Mouse (Mus musculus) liver, embryonic 16.5 days (tissue): ENCODE measurements around the gene Adal. TPM values are rescaled to one million over a fixed set of nuclear protein-coding genes. Genes with fewer than 3 reads are reported as not detected.
A peak's percentile ranks its signal among the peaks of the same experiment; 100 is the strongest.

ENCODE experiments used
- ATAC-seq: fragments of 200-750 bp; cut with Nextera tagmentation; 2 replicates; pipeline ENCODE4 v1.8.0; 2017; ENCODE audit warnings: low read depth, mild to moderate bottlenecking, moderate number of reproducible peaks, moderate library complexity
- H3K27ac ChIP-seq: fragments of 300-500 bp; sonication (generic); 2 replicates; pipeline ENCODE4 v1.5.1; 2014; ENCODE audit warnings: mild to moderate bottlenecking, low read length
- H3K27me3 ChIP-seq: fragments of 300-500 bp; sonication (generic); 2 replicates; pipeline ENCODE4 v1.6.1; 2014; ENCODE audit warnings: low read depth, low read length, mixed read lengths; ENCODE audit not compliant: control insufficient read depth, insufficient read depth
- H3K36me3 ChIP-seq: fragments of 300-500 bp; sonication (generic); 2 replicates; pipeline ENCODE4 v1.6.1; 2014; ENCODE audit warnings: mild to moderate bottlenecking; ENCODE audit not compliant: control insufficient read depth, insufficient read depth
- H3K4me1 ChIP-seq: fragments of 300-500 bp; sonication (generic); 2 replicates; pipeline ENCODE4 v1.6.1; 2014; ENCODE audit warnings: low read depth, low read length, mixed read lengths; ENCODE audit not compliant: control insufficient read depth
- H3K4me2 ChIP-seq: fragments of 300-500 bp; sonication (generic); 2 replicates; pipeline ENCODE4 v1.6.1; 2014; ENCODE audit warnings: low read depth, low read length, mixed read lengths
- H3K4me3 ChIP-seq: fragments of 300-500 bp; sonication (generic); 2 replicates; pipeline ENCODE4 v1.5.1; 2014; ENCODE audit warnings: low read depth, mild to moderate bottlenecking, low read length
- H3K9ac ChIP-seq: fragments of 300-500 bp; sonication (generic); 2 replicates; pipeline ENCODE4 v1.6.1; 2014; ENCODE audit warnings: low read depth, low read length
- H3K9me3 ChIP-seq: fragments of 300-500 bp; sonication (generic); replicated peaks from 2 replicates; pipeline ENCODE4 v1.6.1; 2016; ENCODE audit warnings: low read length; ENCODE audit not compliant: control insufficient read depth
- WGBS: fragments of 180-500 bp; shearing (Covaris S2); extraction: QIAGEN DNeasy Blood & Tissue Kit; methylation state at CpG from one replicate; pipeline ENCODE4 v1.1.7; 2014; ENCODE audit not compliant: insufficient replicate concordance; 5-methylcytosine and 5-hydroxymethylcytosine counted together
- polyA plus RNA-seq: library from polyadenylated mRNA; unstranded; fragments of >200 nt; fragmentation: Nextera tagmentation; extraction: Ambion mirVana; gene quantifications from 2 replicates; pipeline ENCODE4 v1.2.1, GENCODE M21; 2015

The Adal gene
- polyA plus RNA-seq, 1 experiment from 2014 or later: 10.2 TPM

DNA sequence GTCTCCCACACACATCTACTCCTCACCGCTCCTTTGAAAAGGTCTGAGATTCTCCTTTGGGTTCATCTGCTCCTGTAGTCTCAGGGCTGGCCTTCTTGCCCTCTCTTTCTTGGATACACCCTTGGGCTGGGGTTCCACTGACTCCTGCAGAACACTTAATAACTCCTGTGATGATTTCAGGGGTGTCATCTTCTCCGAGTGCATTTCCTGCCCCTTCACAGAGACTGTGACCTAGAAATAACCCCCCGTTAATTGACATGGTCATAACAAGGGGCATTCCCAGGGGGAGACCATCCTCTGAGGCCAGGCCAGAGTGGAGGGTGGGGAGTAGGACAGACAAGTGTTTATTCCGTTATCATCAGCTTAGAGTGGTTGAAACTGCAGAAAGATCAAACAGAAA lies 28.9 kb downstream of the Adal start:
- 45% methylated on average over 4 of the region's 4 CpGs for WGBS
- H3K27ac ChIP-seq: no peak overlapping the region
- H3K27me3 ChIP-seq: no peaks in the 10 kb centered on the region
- H3K36me3 ChIP-seq: peaks cover 5% of the 10 kb centered on the region; the same call in 1 of the 2 replicates
- peak overlapping the region; percentile 98 for H3K4me3 ChIP-seq
- no peak for ATAC-seq
- H3K9me3 ChIP-seq: no peaks in the 10 kb centered on the region
- H3K4me2 ChIP-seq: peak overlapping the region; percentile 74
- peak overlapping the region; percentile 10; the same call in 1 of the 2 replicates for H3K9ac ChIP-seq
- H3K4me1 ChIP-seq: peaks cover 22% of the 10 kb centered on the region

DNA sequence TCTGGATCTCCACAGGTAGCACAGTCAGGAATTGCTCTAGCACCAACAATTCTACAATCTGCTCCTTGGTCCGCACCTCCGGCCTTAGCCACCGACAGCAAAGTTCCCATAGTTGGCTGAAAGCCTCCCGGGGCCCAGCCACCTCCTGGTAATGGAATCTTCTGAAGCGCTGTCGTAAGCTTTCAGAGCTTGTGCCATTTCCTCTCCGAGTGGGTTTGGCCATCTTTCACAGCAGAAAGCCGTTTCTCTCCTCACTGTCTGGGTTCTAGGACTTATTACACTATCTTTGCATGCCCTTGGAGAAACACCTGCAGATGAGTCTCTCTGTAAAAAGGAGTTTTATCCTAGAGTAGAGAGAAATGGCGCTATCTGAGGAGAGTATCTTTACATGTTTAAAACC lies 29.7 kb downstream of the Adal start:
- no peak for ATAC-seq
- Histone ChIP-seq H3K27me3 (no peaks in the 10 kb centered on the region), H3K36me3 (peaks cover 5% of the 10 kb centered on the region; the same call in 1 of the 2 replicates), H3K9ac (peak overlapping the region; percentile 96), H3K4me3 (peak overlapping the region; percentile 98), H3K9me3 (no peaks in the 10 kb centered on the region), H3K4me2 (peak overlapping the region; percentile 74), H3K4me1 (peaks cover 22% of the 10 kb centered on the region), H3K27ac (peak overlapping the region; percentile 94)
- 8% methylated on average over 9 of the region's 9 CpGs for WGBS

DNA sequence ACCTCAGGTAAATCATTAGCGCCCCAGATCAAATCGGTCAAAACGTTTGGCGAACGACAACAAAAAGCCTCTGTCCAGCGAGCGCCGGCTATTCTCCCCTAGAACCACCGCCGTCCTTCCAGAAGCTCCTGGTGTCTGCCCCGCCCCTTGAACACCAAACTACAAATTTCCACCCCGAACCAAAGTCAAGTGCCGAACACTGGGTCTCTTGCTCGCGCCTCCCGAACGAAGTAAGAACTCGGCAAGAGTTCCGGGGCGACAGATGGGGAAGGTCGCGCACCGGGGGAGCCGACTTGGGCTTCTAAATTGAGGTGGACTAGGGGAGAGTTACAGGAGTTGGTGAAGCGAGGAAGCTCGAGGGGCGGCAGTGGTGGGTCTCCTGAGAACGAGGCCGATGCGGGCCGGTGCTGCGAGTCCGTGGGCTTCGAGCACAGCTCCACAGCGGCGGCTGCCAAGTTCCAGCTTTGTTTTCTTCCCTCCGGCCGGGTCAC lies 30.3 kb downstream of the Adal start, which contains the start of gene Tubgcp4:
Gene Tubgcp4 (plus strand): TSS at position 174 of the 491 bp plus-strand sequence.
- Histone ChIP-seq H3K27ac (peak within 1 kb of the TSS; percentile 94), H3K36me3 (peaks cover 7% of the 10 kb centered on the region; the same call in 1 of the 2 replicates), H3K4me2 (peak within 1 kb of the TSS; percentile 74), H3K9ac (peak within 1 kb of the TSS; percentile 96), H3K27me3 (no peaks in the 10 kb centered on the region), H3K9me3 (no peaks in the 10 kb centered on the region), H3K4me3 (peak within 1 kb of the TSS; percentile 98), H3K4me1 (peaks cover 22% of the 10 kb centered on the region)
- under 1% methylated on average over 38 of the region's 38 CpGs for WGBS
- peak; percentile 28 for ATAC-seq

DNA sequence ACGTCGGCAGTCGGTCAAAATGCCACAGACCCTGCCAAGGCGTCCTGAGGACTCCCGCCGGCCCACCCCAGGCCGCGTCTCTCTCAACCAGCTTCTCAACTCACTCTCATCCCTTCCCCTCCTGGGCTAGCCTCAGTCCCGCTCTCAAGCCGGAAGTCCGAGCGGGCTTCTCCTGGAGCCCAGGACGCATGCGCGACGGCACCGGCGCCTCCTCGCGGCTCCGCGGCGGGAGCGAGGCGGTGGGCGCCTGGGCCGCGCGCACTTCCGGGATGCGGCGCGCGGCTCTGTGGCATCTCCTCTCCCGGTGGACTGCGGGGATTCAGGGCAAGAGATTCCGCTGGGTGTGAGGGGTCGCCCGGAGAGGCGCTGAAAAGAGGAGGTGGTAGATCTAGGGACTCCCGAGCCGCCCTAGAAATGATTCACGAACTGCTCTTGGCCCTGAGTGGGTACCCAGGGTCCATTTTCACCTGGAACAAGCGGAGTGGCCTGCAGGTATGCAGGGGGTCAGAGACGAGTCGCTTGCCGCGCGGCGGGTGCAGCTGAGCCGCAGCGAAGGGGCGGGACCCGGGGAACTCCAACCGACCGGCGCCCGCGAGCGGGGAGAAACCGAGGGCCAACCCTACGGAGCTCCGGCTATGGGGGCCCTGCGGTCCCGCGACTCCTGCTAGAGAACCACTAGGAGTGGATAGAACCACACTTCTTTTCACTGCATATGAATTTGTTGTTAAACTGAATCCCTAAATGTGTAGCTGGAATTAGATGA lies 30.9 kb downstream of the Adal start, which contains the start of gene Zscan29:
Gene Zscan29 (minus strand): TSS at position 146 of the 763 bp plus-strand sequence.
- H3K27me3 ChIP-seq: no peaks in the 10 kb centered on the region
- peaks cover 4% of the 10 kb centered on the region; the same call in 1 of the 2 replicates for H3K36me3 ChIP-seq
- under 1% methylated on average over 66 of the region's 66 CpGs for WGBS
- peak within 1 kb of the TSS; percentile 94 for H3K27ac ChIP-seq
- peak within 1 kb of the TSS; percentile 74 for H3K4me2 ChIP-seq
- peaks cover 22% of the 10 kb centered on the region for H3K4me1 ChIP-seq
- H3K9me3 ChIP-seq: no peaks in the 10 kb centered on the region
- peak; percentile 95 for ATAC-seq
- H3K4me3 ChIP-seq: peak within 1 kb of the TSS; percentile 98
- H3K9ac ChIP-seq: peak within 1 kb of the TSS; percentile 96

DNA sequence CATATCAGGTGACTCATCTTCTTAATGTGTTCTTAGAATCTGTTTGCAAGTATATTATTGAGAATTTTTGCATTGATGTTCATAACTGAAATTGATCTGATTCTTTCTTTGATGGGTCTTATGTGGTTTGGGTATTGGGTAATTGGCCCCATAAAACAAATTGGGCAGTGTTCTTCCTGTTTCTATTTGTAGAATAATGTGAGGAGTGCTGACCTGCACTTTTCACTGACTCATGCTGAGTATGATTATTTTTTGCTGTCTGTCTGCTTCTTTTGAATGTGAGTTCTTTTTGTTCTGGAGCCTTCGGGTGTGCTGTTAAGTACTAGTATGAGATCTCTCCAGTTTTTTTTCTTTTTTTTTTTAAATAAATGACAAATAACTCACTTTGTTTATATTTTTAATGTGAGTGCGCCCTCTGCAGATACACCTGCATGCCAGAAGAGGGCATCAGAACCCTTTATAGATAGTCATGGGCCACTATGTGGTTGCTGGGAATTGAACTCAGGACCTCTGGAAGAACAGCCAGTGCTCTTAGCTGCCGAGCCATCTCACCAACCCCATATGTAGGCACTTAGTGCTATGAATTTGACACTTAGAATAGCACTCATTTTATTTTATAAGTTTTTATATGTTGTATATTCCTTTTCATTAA lies 38.7 kb downstream of the Adal start:
- no peaks in the 10 kb centered on the region for H3K9me3 ChIP-seq
- 81% methylated on average over 3 of the region's 3 CpGs for WGBS
- no peaks in the 10 kb centered on the region for H3K27me3 ChIP-seq
- H3K4me2 ChIP-seq: no peak overlapping the region
- H3K9ac ChIP-seq: no peak overlapping the region
- no peak for ATAC-seq
- no peaks in the 10 kb centered on the region for H3K4me1 ChIP-seq
- H3K27ac ChIP-seq: no peak overlapping the region
- peaks cover 18% of the 10 kb centered on the region for H3K36me3 ChIP-seq
- no peak overlapping the region for H3K4me3 ChIP-seq

DNA sequence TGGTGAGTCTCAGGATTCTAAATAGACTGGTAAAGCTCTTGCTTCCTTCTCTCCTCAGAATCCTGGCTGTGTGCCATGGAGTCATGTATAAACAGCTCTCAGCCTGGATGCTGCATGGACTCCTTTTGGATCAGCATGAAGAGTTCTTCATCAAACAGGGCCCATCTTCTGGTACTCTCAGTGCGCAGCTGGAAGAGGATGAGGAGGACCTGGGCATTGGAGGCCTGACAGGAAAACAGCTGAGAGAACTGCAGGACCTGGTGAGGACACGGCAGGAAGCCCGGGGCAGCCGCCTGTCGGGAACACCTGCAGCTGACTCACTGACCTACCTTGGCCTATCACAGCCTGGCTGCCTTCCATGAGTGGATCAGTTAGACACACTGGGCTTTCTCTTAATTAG lies 43.2 kb downstream of the Adal start:
- no peak overlapping the region for H3K27ac ChIP-seq
- WGBS: 84% methylated on average over 5 of the region's 5 CpGs
- no peak overlapping the region for H3K9ac ChIP-seq
- H3K4me1 ChIP-seq: no peaks in the 10 kb centered on the region
- no peak for ATAC-seq
- H3K4me3 ChIP-seq: no peak overlapping the region
- no peaks in the 10 kb centered on the region for H3K9me3 ChIP-seq
- peaks cover 31% of the 10 kb centered on the region for H3K36me3 ChIP-seq
- no peak overlapping the region for H3K4me2 ChIP-seq
- H3K27me3 ChIP-seq: no peaks in the 10 kb centered on the region

DNA sequence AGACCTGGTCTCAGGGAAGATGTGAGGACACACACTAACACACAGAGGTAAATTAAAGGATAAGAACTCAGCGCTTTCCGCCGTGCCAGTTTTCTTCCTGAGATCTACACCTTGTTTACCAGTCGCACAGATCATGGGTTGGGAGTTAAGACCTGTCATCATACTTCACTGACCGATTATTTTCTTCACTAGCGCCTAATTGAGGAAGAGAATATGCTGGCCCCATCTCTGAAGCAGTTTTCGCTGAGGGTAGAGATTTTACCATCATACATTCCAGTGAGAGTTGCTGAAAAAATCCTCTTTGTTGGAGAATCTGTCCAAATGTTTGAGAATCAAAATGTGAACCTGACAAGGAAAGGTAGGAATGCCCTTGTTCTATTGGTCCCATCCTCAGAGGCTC lies 43.9 kb downstream of the Adal start:
- H3K4me3 ChIP-seq: no peak overlapping the region
- no peak overlapping the region for H3K9ac ChIP-seq
- H3K27ac ChIP-seq: no peak overlapping the region
- WGBS: 88% methylated on average over 7 of the region's 7 CpGs
- peaks cover 33% of the 10 kb centered on the region for H3K36me3 ChIP-seq
- no peak for ATAC-seq
- no peaks in the 10 kb centered on the region for H3K9me3 ChIP-seq
- no peaks in the 10 kb centered on the region for H3K4me1 ChIP-seq
- no peaks in the 10 kb centered on the region for H3K27me3 ChIP-seq
- H3K4me2 ChIP-seq: no peak overlapping the region

DNA sequence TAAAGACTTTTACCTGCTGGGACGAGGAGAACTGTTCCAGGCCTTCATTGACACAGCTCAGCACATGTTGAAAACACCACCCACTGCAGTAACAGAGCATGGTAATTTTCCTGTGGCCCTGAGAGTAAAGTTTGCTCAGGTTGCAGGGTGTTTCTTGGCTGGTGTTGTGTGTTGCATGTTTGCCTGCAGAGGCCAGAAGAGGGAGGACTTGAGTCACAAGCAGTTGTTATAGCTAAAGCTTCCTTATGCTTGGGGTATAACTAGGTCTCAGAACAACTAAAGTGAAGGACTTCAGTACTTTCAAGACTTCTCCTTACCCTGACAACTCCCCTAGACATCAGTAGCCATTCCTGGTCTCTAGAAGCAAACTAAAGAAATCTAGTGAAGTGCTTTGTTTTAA lies 48.3 kb downstream of the Adal start:
- H3K4me3 ChIP-seq: no peak overlapping the region
- no peaks in the 10 kb centered on the region for H3K27me3 ChIP-seq
- no peak overlapping the region for H3K9ac ChIP-seq
- H3K4me2 ChIP-seq: no peak overlapping the region
- H3K9me3 ChIP-seq: no peaks in the 10 kb centered on the region
- no peak for ATAC-seq
- H3K27ac ChIP-seq: no peak overlapping the region
- peaks cover 49% of the 10 kb centered on the region for H3K36me3 ChIP-seq
- 67% methylated on average over 1 of the region's 1 CpGs for WGBS
- no peaks in the 10 kb centered on the region for H3K4me1 ChIP-seq

DNA sequence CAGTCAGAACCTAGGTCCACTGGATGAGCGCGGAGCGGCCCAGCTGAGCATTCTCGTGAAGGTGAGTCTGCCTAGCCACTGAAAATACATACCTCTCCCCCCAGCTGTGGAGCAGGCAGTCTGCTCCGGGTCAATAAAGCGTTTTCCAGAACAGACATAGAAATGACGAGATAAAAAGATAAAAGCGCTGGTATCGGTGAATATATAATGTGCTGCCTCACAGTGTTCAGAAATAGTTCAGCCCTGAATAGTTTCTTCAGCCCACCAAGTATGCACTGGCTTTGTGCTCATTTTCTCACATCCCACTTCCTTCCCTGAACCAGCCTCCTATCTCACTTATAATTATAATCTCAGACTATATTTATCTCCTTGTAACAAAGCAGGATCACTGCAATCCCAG lies 55.2 kb downstream of the Adal start:
- H3K9ac ChIP-seq: no peak overlapping the region
- no peaks in the 10 kb centered on the region for H3K9me3 ChIP-seq
- H3K4me3 ChIP-seq: no peak overlapping the region
- no peak for ATAC-seq
- no peak overlapping the region for H3K4me2 ChIP-seq
- 83% methylated on average over 9 of the region's 9 CpGs for WGBS
- no peaks in the 10 kb centered on the region for H3K27me3 ChIP-seq
- H3K36me3 ChIP-seq: peaks cover 70% of the 10 kb centered on the region
- H3K27ac ChIP-seq: no peak overlapping the region
- no peaks in the 10 kb centered on the region for H3K4me1 ChIP-seq
